Mouse (Mus musculus) embryonic fibroblast, embryonic 13.5 days (primary cell): ENCODE results near the gene Dtnb. TPM values are rescaled to one million over a fixed set of nuclear protein-coding genes. Genes with fewer than 3 reads are reported as not detected.

ENCODE experiments used
- H3K27ac ChIP-seq: 2 replicates; pipeline ENCODE4 v1.5.1; 2012; ENCODE audit warnings: low read length, control low read depth, inconsistent platforms; ENCODE audit not compliant: insufficient read depth
- H3K4me1 ChIP-seq: 2 replicates; pipeline ENCODE4 v1.6.1; 2011; ENCODE audit warnings: low read length; ENCODE audit not compliant: control insufficient read depth, insufficient read depth
- H3K4me3 ChIP-seq: 2 replicates; pipeline ENCODE4 v1.5.1; 2011; ENCODE audit warnings: mild to moderate bottlenecking, control low read depth, low read length; ENCODE audit not compliant: insufficient read depth
- CTCF ChIP-seq: IDR thresholded peaks from 2 replicates; pipeline ENCODE4 v1.5.1; 2011; ENCODE audit warnings: mild to moderate bottlenecking, control low read depth, low read length, moderate library complexity, borderline replicate concordance; ENCODE audit not compliant: insufficient read depth
- POLR2A ChIP-seq: IDR thresholded peaks from 2 replicates; pipeline ENCODE4 v1.6.1; 2011; ENCODE audit warnings: low read depth, mild to moderate bottlenecking, control low read depth, low read length, moderate library complexity
- polyA plus RNA-seq: library from polyadenylated mRNA; stranded (reverse); fragments of >200 nt; gene quantifications from 2 replicates; pipeline ENCODE4 v1.2.4, GENCODE M21; 2011; ENCODE audit warnings: low read depth; ENCODE audit not compliant: missing spikeins, insufficient read length

The Dtnb gene
- polyA plus RNA-seq, 1 experiment = 19.0 TPM

- Histone ChIP-seq H3K27ac (no peak overlapping the region), H3K4me3 (no peak overlapping the region), H3K4me1 (peaks cover 11% of the 10 kb centered on the region; the same call in 1 of the 2 replicates)
- TF ChIP-seq CTCF (no peak), POLR2A (no peak)
Measured at GRCm38 (mm10) chr12:3780405-3780891, 208.3 kb downstream of the Dtnb start.

GRCm38 (mm10) chr12:3780931-3781471 lies 208.8 kb downstream of the Dtnb start:
- no peak for TF ChIP-seq CTCF
- TF ChIP-seq POLR2A = no peak
- Histone ChIP-seq H3K27ac (peak overlapping the region; percentile 24; the same call in 1 of the 2 replicates), H3K4me1 (peaks cover 11% of the 10 kb centered on the region; the same call in 1 of the 2 replicates), H3K4me3 (no peak overlapping the region)

GRCm38 (mm10) chr12:3781482-3781881 lies 209.3 kb downstream of the Dtnb start:
- peaks cover 11% of the 10 kb centered on the region; the same call in 1 of the 2 replicates for H3K4me1 ChIP-seq
- TF ChIP-seq POLR2A = no peak
- TF ChIP-seq CTCF = peak; percentile 97
- H3K27ac ChIP-seq = peak overlapping the region; percentile 24; the same call in 1 of the 2 replicates
- H3K4me3 ChIP-seq = no peak overlapping the region

- Histone ChIP-seq H3K4me3 (no peak overlapping the region), H3K27ac (no peak overlapping the region), H3K4me1 (peaks cover 11% of the 10 kb centered on the region; the same call in 1 of the 2 replicates)
- no peak for TF ChIP-seq POLR2A
- TF ChIP-seq CTCF = no peak
Measured at GRCm38 (mm10) chr12:3783196-3783825, 211.1 kb downstream of the Dtnb start.

GRCm38 (mm10) chr12:3784258-3784657 lies 212.1 kb downstream of the Dtnb start:
- Histone ChIP-seq H3K4me3 (no peak overlapping the region), H3K27ac (no peak overlapping the region), H3K4me1 (peaks cover 11% of the 10 kb centered on the region; the same call in 1 of the 2 replicates)
- TF ChIP-seq CTCF = no peak

DNA sequence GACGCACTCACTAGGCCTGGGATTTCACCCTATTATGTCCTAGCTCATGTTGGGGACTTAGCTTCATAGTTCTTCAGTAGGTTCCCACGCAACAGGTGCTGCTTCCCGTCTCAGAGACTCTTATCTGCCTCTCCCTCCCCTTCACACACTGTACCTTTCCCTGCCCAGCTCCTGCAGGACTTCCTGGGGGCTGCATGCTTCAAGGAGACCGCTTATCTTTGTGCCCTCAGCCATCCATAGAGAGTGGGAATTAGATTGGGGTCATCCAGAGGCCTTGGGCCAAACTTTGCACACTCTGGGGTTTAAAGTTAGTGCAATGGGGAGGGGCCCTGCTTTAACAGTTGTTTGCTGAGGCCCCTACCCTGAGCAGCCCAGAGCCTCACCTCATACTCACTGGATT lies 212.5 kb downstream of the Dtnb start:
- TF ChIP-seq POLR2A (no peak), CTCF (no peak)
- Histone ChIP-seq H3K4me3 (no peak overlapping the region), H3K4me1 (peaks cover 11% of the 10 kb centered on the region; the same call in 1 of the 2 replicates), H3K27ac (no peak overlapping the region)

DNA sequence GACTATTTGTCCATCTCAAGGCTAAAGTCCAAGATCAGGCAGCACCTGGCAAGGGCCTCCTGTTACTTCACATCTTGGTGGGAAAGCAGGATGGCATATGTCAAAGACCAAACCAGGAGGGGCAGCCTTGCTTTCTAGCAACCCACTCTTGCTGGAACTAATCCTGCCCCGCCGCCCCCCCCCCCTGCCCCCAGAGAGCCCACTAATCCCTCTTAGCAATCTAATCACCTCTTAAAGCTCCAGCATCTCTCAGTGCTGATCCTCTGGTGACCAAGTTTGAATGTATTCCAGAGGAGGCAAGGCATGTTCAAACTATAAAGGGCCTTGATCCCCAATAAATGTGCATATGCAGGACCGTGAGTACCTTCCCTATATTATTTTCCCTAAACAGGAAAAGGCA lies 214.9 kb downstream of the Dtnb start:
- H3K4me3 ChIP-seq = no peak overlapping the region
- H3K4me1 ChIP-seq = no peaks in the 10 kb centered on the region
- TF ChIP-seq POLR2A (no peak), CTCF (no peak)
- H3K27ac ChIP-seq = no peak overlapping the region

GRCm38 (mm10) chr12:3787541-3787940 lies 215.4 kb downstream of the Dtnb start:
- no peaks in the 10 kb centered on the region for H3K4me1 ChIP-seq
- TF ChIP-seq CTCF (no peak), POLR2A (no peak)
- no peak overlapping the region for H3K27ac ChIP-seq
- H3K4me3 ChIP-seq = no peak overlapping the region

- no peak overlapping the region for H3K4me3 ChIP-seq
- H3K4me1 ChIP-seq = no peaks in the 10 kb centered on the region
- no peak for TF ChIP-seq CTCF
- no peak for TF ChIP-seq POLR2A
- no peak overlapping the region for H3K27ac ChIP-seq
Measured at GRCm38 (mm10) chr12:3788421-3789051, 216.4 kb downstream of the Dtnb start.

DNA sequence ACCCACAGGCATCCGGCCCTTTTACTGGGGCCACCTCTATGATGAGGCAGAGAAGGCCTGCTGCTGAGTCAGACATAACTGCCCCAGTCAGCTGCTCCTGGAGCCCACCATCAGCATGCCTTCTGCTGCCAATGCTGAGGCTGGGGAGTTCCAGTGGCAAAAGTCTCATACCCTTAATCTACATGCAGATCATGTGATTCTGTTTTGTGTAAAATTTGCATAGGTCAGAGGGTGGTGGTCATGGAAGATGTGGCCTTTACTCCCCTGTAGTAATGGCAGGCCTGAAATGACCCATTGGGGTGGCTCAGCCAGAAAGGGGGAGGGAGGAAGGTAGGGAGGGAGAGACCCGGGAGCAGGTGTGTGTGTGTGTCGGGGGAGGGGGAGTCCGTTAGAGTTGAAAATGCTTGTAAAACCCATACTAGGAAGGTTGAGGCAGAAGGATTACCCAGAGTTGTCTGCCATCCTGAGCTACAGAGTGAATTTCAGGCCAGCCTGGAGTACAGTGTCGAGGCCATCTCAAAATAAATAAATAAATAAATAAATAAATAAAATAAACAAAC lies 217.5 kb downstream of the Dtnb start:
- TF ChIP-seq CTCF (no peak), POLR2A (no peak)
- no peak overlapping the region for H3K4me3 ChIP-seq
- no peak overlapping the region for H3K27ac ChIP-seq
- no peaks in the 10 kb centered on the region for H3K4me1 ChIP-seq
